Mouse (Mus musculus): ENCODE results near the gene Rbm48. TPM values are rescaled to one million over a fixed set of nuclear protein-coding genes. Genes with fewer than 3 reads are reported as not detected.
A peak's percentile ranks its signal among the peaks of the same experiment; 100 is the strongest.

Rbm48 gene
- polyA plus RNA-seq, 1 experiment from 2014 or later: 15.2 TPM

- no peak for DNase-seq (ENCODE audit: low spot score)
- Histone ChIP-seq H3K4me1 (peaks cover 6% of the 10 kb centered on the region; the same call in 1 of the 2 replicates), H3K27me3 (ENCODE audit: low read depth, poor library complexity, severe bottlenecking) (no peaks in the 10 kb centered on the region), H3K9me3 (replicated peaks) (no peaks in the 10 kb centered on the region), H3K4me3 (no peak overlapping the region), H3K27ac (no peak overlapping the region), H3K36me3 (peaks cover 12% of the 10 kb centered on the region)
- 94% methylated on average over 3 of the region's 3 CpGs for WGBS
Measured at GRCm38 (mm10) chr5:3600790-3601189, 4.4 kb upstream of the Rbm48 start.

GRCm38 (mm10) chr5:3600298-3600697 lies 3.9 kb upstream of the Rbm48 start:
- 81% methylated on average over 1 of the region's 1 CpGs for WGBS
- Histone ChIP-seq H3K27ac (no peak overlapping the region), H3K4me3 (no peak overlapping the region), H3K4me1 (peaks cover 8% of the 10 kb centered on the region), H3K36me3 (peaks cover 7% of the 10 kb centered on the region), H3K27me3 (ENCODE audit: low read depth, poor library complexity, severe bottlenecking) (no peaks in the 10 kb centered on the region), H3K9me3 (replicated peaks) (no peaks in the 10 kb centered on the region)
- no peak for DNase-seq (ENCODE audit: low spot score)

- peaks cover 15% of the 10 kb centered on the region for H3K4me1 ChIP-seq
- H3K27me3 ChIP-seq (ENCODE audit: low read depth, poor library complexity, severe bottlenecking): no peaks in the 10 kb centered on the region
- DNase-seq (ENCODE audit: low spot score): no peak
- peaks cover 5% of the 10 kb centered on the region; the same call in 1 of the 2 replicates for H3K36me3 ChIP-seq
- no peak overlapping the region for H3K27ac ChIP-seq
- H3K4me3 ChIP-seq: no peak overlapping the region
- WGBS: 90% methylated on average over 5 of the region's 5 CpGs
- no peaks in the 10 kb centered on the region for H3K9me3 ChIP-seq (replicated peaks)
Measured at GRCm38 (mm10) chr5:3598766-3599165, 2.4 kb upstream of the Rbm48 start.

GRCm38 (mm10) chr5:3597171-3597570 lies 786 bp upstream of the Rbm48 start:
- DNase-seq (ENCODE audit: low spot score): no peak
- H3K27me3 ChIP-seq (ENCODE audit: low read depth, poor library complexity, severe bottlenecking): no peaks in the 10 kb centered on the region
- H3K27ac ChIP-seq: no peak overlapping the region
- peaks cover 7% of the 10 kb centered on the region for H3K36me3 ChIP-seq
- no peaks in the 10 kb centered on the region for H3K9me3 ChIP-seq (replicated peaks)
- H3K4me3 ChIP-seq: peak overlapping the region; percentile 84
- peaks cover 15% of the 10 kb centered on the region for H3K4me1 ChIP-seq

- WGBS: under 1% methylated on average over 50 of the region's 50 CpGs
Measured at GRCm38 (mm10) chr5:3595693-3596398, 539 bp downstream of the Rbm48 start, which contains the start of gene Pex1. Pex1 (plus strand) TSS chr5:3596066.

GRCm38 (mm10) chr5:3579066-3579465 lies 17.3 kb downstream of the Rbm48 start:
- H3K4me3 ChIP-seq: no peak overlapping the region
- H3K4me1 ChIP-seq: no peaks in the 10 kb centered on the region
- H3K36me3 ChIP-seq: peaks cover 100% of the 10 kb centered on the region
- no peaks in the 10 kb centered on the region for H3K27me3 ChIP-seq (ENCODE audit: low read depth, poor library complexity, severe bottlenecking)
- 94% methylated on average over 7 of the region's 7 CpGs for WGBS
- no peak for DNase-seq (ENCODE audit: low spot score)
- no peak overlapping the region for H3K27ac ChIP-seq
- no peaks in the 10 kb centered on the region for H3K9me3 ChIP-seq (replicated peaks)

More at GRCm38 (mm10) chr5:3595693-3596398, 539 bp downstream of the Rbm48 start, which contains the start of gene Pex1:
- peaks cover 20% of the 10 kb centered on the region for H3K36me3 ChIP-seq
- H3K4me1 ChIP-seq: peaks cover 15% of the 10 kb centered on the region
- H3K9me3 ChIP-seq (replicated peaks): no peaks in the 10 kb centered on the region
- H3K4me3 ChIP-seq: peak within 1 kb of the TSS; percentile 84
- no peaks in the 10 kb centered on the region for H3K27me3 ChIP-seq (ENCODE audit: low read depth, poor library complexity, severe bottlenecking)
- H3K27ac ChIP-seq: peak within 1 kb of the TSS; percentile 87
- peak; percentile 95 for DNase-seq (ENCODE audit: low spot score)

- no peak overlapping the region for H3K4me3 ChIP-seq
- no peak overlapping the region for H3K27ac ChIP-seq
- H3K27me3 ChIP-seq (ENCODE audit: low read depth, poor library complexity, severe bottlenecking): no peaks in the 10 kb centered on the region
- H3K9me3 ChIP-seq (replicated peaks): no peaks in the 10 kb centered on the region
- peaks cover 100% of the 10 kb centered on the region for H3K36me3 ChIP-seq
- DNase-seq (ENCODE audit: low spot score): no peak
- WGBS: 93% methylated on average over 2 of the region's 2 CpGs
- no peaks in the 10 kb centered on the region for H3K4me1 ChIP-seq
Measured at GRCm38 (mm10) chr5:3577939-3578338, 18.4 kb downstream of the Rbm48 start.

- no peak for DNase-seq (ENCODE audit: low spot score)
- peaks cover 100% of the 10 kb centered on the region for H3K36me3 ChIP-seq
- H3K9me3 ChIP-seq (replicated peaks): no peaks in the 10 kb centered on the region
- no peak overlapping the region for H3K27ac ChIP-seq
- 91% methylated on average over 2 of the region's 2 CpGs for WGBS
- H3K4me3 ChIP-seq: no peak overlapping the region
- H3K27me3 ChIP-seq (ENCODE audit: low read depth, poor library complexity, severe bottlenecking): no peaks in the 10 kb centered on the region
- no peaks in the 10 kb centered on the region for H3K4me1 ChIP-seq
Measured at GRCm38 (mm10) chr5:3574825-3575224, 21.6 kb downstream of the Rbm48 start.

GRCm38 (mm10) chr5:3571266-3571665 lies 25.1 kb downstream of the Rbm48 start, which contains the start of gene 1700109H08Rik:
1700109H08Rik (plus strand) TSS chr5:3571566.
- WGBS: 94% methylated on average over 4 of the region's 4 CpGs
- no peak within 1 kb of the TSS for H3K27ac ChIP-seq
- DNase-seq (ENCODE audit: low spot score): no peak
- H3K36me3 ChIP-seq: peaks cover 100% of the 10 kb centered on the region
- H3K9me3 ChIP-seq (replicated peaks): no peaks in the 10 kb centered on the region
- H3K27me3 ChIP-seq (ENCODE audit: low read depth, poor library complexity, severe bottlenecking): no peaks in the 10 kb centered on the region
- H3K4me1 ChIP-seq: no peaks in the 10 kb centered on the region
- H3K4me3 ChIP-seq: no peak within 1 kb of the TSS

- H3K27me3 ChIP-seq (ENCODE audit: low read depth, poor library complexity, severe bottlenecking): no peaks in the 10 kb centered on the region
- H3K36me3 ChIP-seq: peaks cover 49% of the 10 kb centered on the region
- H3K4me1 ChIP-seq: no peaks in the 10 kb centered on the region
- WGBS: 91% methylated on average over 2 of the region's 2 CpGs
- H3K4me3 ChIP-seq: no peak overlapping the region
- H3K9me3 ChIP-seq (replicated peaks): no peaks in the 10 kb centered on the region
- no peak overlapping the region for H3K27ac ChIP-seq
- no peak for DNase-seq (ENCODE audit: low spot score)
Measured at GRCm38 (mm10) chr5:3554198-3554597, 42.2 kb downstream of the Rbm48 start.

GRCm38 (mm10) chr5:3551481-3551880 lies 44.9 kb downstream of the Rbm48 start:
- Histone ChIP-seq H3K27ac (no peak overlapping the region), H3K4me3 (no peak overlapping the region), H3K9me3 (replicated peaks) (no peaks in the 10 kb centered on the region), H3K4me1 (no peaks in the 10 kb centered on the region), H3K36me3 (peaks cover 41% of the 10 kb centered on the region), H3K27me3 (ENCODE audit: low read depth, poor library complexity, severe bottlenecking) (no peaks in the 10 kb centered on the region)
- 94% methylated on average over 1 of the region's 1 CpGs for WGBS
- no peak for DNase-seq (ENCODE audit: low spot score)

- H3K4me3 ChIP-seq: no peak overlapping the region
- no peaks in the 10 kb centered on the region for H3K27me3 ChIP-seq (ENCODE audit: low read depth, poor library complexity, severe bottlenecking)
- no peak overlapping the region for H3K27ac ChIP-seq
- peaks cover 16% of the 10 kb centered on the region for H3K4me1 ChIP-seq
- no peaks in the 10 kb centered on the region for H3K9me3 ChIP-seq (replicated peaks)
- H3K36me3 ChIP-seq: peaks cover 28% of the 10 kb centered on the region
- DNase-seq (ENCODE audit: low spot score): no peak
- WGBS: 91% methylated on average over 1 of the region's 1 CpGs
Measured at GRCm38 (mm10) chr5:3546226-3546625, 50.2 kb downstream of the Rbm48 start.

- H3K4me3 ChIP-seq: peak overlapping the region; percentile 70
- peaks cover 16% of the 10 kb centered on the region for H3K4me1 ChIP-seq
- 16% methylated on average over 7 of the region's 7 CpGs for WGBS
- H3K27ac ChIP-seq: peak overlapping the region; percentile 96
- DNase-seq (ENCODE audit: low spot score): no peak
- no peaks in the 10 kb centered on the region for H3K27me3 ChIP-seq (ENCODE audit: low read depth, poor library complexity, severe bottlenecking)
- H3K36me3 ChIP-seq: peaks cover 28% of the 10 kb centered on the region
- H3K9me3 ChIP-seq (replicated peaks): no peaks in the 10 kb centered on the region
Measured at GRCm38 (mm10) chr5:3544480-3544769, 52.0 kb downstream of the Rbm48 start.
